Mouse (Mus musculus) spleen, postnatal 0 days (tissue): ENCODE measurements around the gene Reg4. TPM values are rescaled to one million over a fixed set of nuclear protein-coding genes. Genes with fewer than 3 reads are reported as not detected.

Source experiments
- polyA plus RNA-seq: library from polyadenylated mRNA; unstranded; fragments of >200 nt; fragmentation: Nextera tagmentation; extraction: Ambion mirVana; gene quantifications from 2 replicates; pipeline ENCODE4 v1.2.1, GENCODE M21; 2015

The Reg4 gene
- polyA plus RNA-seq: not detected in 2 replicates

GRCm38 (mm10) chr3:98221856-98222255 lies at the start of gene Reg4:
TSS of gene Reg4 (plus strand) at chr3:98222156.

DNA sequence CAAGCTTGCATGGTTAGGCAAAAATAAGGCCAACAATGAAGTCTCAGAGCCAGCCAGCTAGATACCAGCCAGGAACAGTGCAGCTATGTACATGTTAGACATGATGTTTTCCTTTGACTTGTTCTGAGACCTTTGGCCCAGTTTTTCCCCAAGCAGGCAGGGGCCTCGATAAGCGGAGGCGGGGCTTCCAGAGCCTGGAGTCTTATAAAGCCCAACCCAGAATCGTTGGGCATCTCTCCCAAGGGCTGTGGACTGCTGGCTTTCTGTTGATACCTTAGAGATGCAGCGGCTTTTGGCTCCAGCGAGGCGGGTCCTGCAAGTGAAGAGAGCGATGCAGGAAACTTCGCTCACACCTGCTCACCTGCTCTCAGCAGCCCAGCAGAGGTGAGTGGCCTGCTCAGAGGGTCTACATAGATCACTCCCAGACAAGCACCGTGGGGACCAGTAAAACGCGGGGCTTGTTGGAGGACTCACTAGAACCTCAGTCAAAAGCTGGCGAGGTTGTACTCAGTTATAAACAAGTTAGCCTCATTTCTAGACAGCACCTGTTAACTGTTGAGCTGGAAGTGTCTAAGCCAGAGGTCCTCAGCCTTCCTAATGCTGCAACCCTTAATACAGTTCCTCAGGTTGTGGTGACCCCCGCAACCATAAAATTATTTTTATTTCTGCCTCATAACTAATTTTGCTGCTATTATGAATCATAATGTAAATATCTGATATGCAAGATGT lies 58.4 kb downstream of the Reg4 start, which contains the start of gene Hmgcs2:
Gene Hmgcs2, plus strand, starts transcription at position 232 of the 729 bp plus-strand sequence.

Other genes with a start within 250 kb of the Reg4 start
- 13.7 and 15.3 TPM in 2 replicates for gene Notch2, start 208.6 kb upstream of the Reg4 start, polyA plus RNA-seq
- gene Adam30, start 61.5 kb upstream of the Reg4 start, polyA plus RNA-seq: not detected in 2 replicates
- gene Hmgcs2, start 58.3 kb downstream of the Reg4 start, polyA plus RNA-seq: 14.0 and 15.8 TPM in 2 replicates
- 70.5 and 71.3 TPM in 2 replicates for gene Phgdh, start 117.8 kb downstream of the Reg4 start, polyA plus RNA-seq
- 0.72 and 1.1 TPM in 2 replicates for gene Zfp697, start 160.3 kb downstream of the Reg4 start, polyA plus RNA-seq
- gene Gm4450, start 235.0 kb downstream of the Reg4 start, polyA plus RNA-seq: not detected in 2 replicates